Mouse (Mus musculus): Measurements from ENCODE around the gene Rab8b. TPM values are rescaled to one million over a fixed set of nuclear protein-coding genes. Genes with fewer than 3 reads are reported as not detected.
"Not testable (repeated sequence)": the region's sequence is repeated elsewhere in the genome, so short reads cannot be mapped to it uniquely, and the experiment has no call there.

The Rab8b gene
- polyA plus RNA-seq, 1 experiment from 2014 or later: 29.2 TPM

DNA sequence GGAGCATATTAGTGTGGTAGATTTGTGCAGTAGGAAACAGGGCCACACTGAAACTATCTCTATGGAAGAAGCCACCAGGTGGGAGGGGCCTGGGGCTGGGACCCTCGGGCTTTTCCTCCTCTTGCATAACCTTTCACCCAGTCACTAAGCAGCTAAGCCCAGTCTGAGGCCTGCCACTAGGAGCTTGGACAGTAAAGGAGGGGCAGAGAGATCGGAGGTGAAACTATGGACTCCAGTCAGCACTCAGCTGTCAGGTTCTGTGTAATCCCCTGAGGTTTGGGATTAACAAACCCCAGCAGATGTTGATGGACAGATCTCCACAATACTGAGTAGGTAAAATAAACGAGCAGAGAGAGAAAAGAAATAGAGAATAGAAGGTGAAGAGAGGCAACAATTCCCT, 33.1 kb downstream of the Rab8b start:
- Histone ChIP-seq H3K4me3 (replicated peaks) (no peak overlapping the region), H3K9me3 (replicated peaks) (no peaks in the 10 kb centered on the region), H3K4me1 (replicated peaks) (peaks cover 78% of the 10 kb centered on the region), H3K27me3 (no peaks in the 10 kb centered on the region), H3K36me3 (replicated peaks) (no peaks in the 10 kb centered on the region), H3K9ac (no peak overlapping the region), H3K27ac (replicated peaks) (peak overlapping the region; percentile 51), H3K4me2 (no peak overlapping the region)
- 39% methylated on average over 3 of the region's 3 CpGs for WGBS (ENCODE audit: insufficient replicate concordance)
- no peak for ATAC-seq (ENCODE audit: insufficient read depth)

- Histone ChIP-seq H3K9me3 (replicated peaks) (no peaks in the 10 kb centered on the region), H3K36me3 (replicated peaks) (0 out of 2 replicates have a peak, but pooled peaks cover 4% of the 10 kb centered on the region), H3K27me3 (no peaks in the 10 kb centered on the region), H3K4me1 (replicated peaks) (peaks cover 74% of the 10 kb centered on the region), H3K4me2 (no peak overlapping the region), H3K27ac (replicated peaks) (no peak overlapping the region), H3K9ac (no peak overlapping the region), H3K4me3 (replicated peaks) (no peak overlapping the region)
- 75% methylated on average over 2 of the region's 2 CpGs for WGBS (ENCODE audit: insufficient replicate concordance)
- no peak for ATAC-seq (ENCODE audit: insufficient read depth)
Measured at GRCm38 (mm10) chr9:66884609-66885008, 34.9 kb downstream of the Rab8b start.

GRCm38 (mm10) chr9:66883500-66883899, 36.0 kb downstream of the Rab8b start:
- 45% methylated on average over 5 of the region's 5 CpGs for WGBS (ENCODE audit: insufficient replicate concordance)
- Histone ChIP-seq H3K27ac (replicated peaks) (no peak overlapping the region), H3K9me3 (replicated peaks) (no peaks in the 10 kb centered on the region), H3K36me3 (replicated peaks) (0 out of 2 replicates have a peak, but pooled peaks cover 4% of the 10 kb centered on the region), H3K9ac (no peak overlapping the region), H3K4me3 (replicated peaks) (no peak overlapping the region), H3K4me2 (no peak overlapping the region), H3K27me3 (no peaks in the 10 kb centered on the region), H3K4me1 (replicated peaks) (peaks cover 67% of the 10 kb centered on the region)
- ATAC-seq (ENCODE audit: insufficient read depth): no peak

GRCm38 (mm10) chr9:66882406-66882821, 37.1 kb downstream of the Rab8b start:
- WGBS (ENCODE audit: insufficient replicate concordance): 43% methylated on average over 8 of the region's 8 CpGs
- Histone ChIP-seq H3K27ac (replicated peaks) (peak overlapping the region; percentile 34; the same call in 1 of the 2 replicates), H3K27me3 (no peaks in the 10 kb centered on the region), H3K9ac (no peak overlapping the region), H3K4me3 (replicated peaks) (no peak overlapping the region), H3K36me3 (replicated peaks) (0 out of 2 replicates have a peak, but pooled peaks cover 4% of the 10 kb centered on the region), H3K4me2 (peak overlapping the region; percentile 23), H3K4me1 (replicated peaks) (peaks cover 57% of the 10 kb centered on the region), H3K9me3 (replicated peaks) (no peaks in the 10 kb centered on the region)
- ATAC-seq (ENCODE audit: insufficient read depth): no peak; the same call in 1 of the 2 replicates

GRCm38 (mm10) chr9:66881858-66882257, 37.6 kb downstream of the Rab8b start:
- ATAC-seq (ENCODE audit: insufficient read depth): no peak
- Histone ChIP-seq H3K27ac (replicated peaks) (0 out of 2 replicates have a peak overlapping the region, but pooled peaks have one; percentile 24), H3K9ac (no peak overlapping the region), H3K4me1 (replicated peaks) (peaks cover 51% of the 10 kb centered on the region), H3K36me3 (replicated peaks) (0 out of 2 replicates have a peak, but pooled peaks cover 4% of the 10 kb centered on the region), H3K27me3 (no peaks in the 10 kb centered on the region), H3K4me2 (no peak overlapping the region; the same call in 1 of the 2 replicates), H3K4me3 (replicated peaks) (no peak overlapping the region), H3K9me3 (replicated peaks) (no peaks in the 10 kb centered on the region)
- WGBS (ENCODE audit: insufficient replicate concordance): 69% methylated on average over 3 of the region's 3 CpGs

DNA sequence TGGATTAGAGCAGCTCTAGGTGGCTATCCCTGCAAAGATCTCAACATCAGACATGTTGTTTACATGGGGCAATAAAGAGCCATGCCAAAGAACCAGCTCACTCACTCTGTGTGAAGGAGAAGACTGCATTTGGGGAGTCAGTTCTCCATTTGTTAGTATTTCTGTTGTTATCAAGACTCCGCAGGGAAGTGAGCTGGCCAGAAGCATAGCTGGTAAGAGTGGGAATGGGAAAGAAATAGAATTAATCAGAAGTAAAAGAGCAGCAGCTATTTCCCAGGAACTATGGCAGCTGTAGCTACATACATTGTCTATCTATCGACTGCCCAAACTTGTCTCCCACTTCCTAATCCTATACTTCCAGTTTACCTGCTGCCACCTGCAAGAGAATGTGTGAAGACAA, 38.7 kb downstream of the Rab8b start:
- Histone ChIP-seq H3K36me3 (replicated peaks) (0 out of 2 replicates have a peak, but pooled peaks cover 8% of the 10 kb centered on the region), H3K27me3 (no peaks in the 10 kb centered on the region), H3K9ac (no peak overlapping the region), H3K4me3 (replicated peaks) (no peak overlapping the region), H3K4me1 (replicated peaks) (peaks cover 42% of the 10 kb centered on the region), H3K4me2 (no peak overlapping the region), H3K27ac (replicated peaks) (no peak overlapping the region), H3K9me3 (replicated peaks) (no peaks in the 10 kb centered on the region)
- WGBS (ENCODE audit: insufficient replicate concordance): 84% methylated on average over 2 of the region's 2 CpGs
- no peak for ATAC-seq (ENCODE audit: insufficient read depth)

GRCm38 (mm10) chr9:66879486-66879885, 40.0 kb downstream of the Rab8b start:
- Histone ChIP-seq H3K4me3 (replicated peaks) (no peak overlapping the region), H3K27me3 (no peaks in the 10 kb centered on the region), H3K27ac (replicated peaks) (no peak overlapping the region), H3K36me3 (replicated peaks) (peaks cover 12% of the 10 kb centered on the region; the same call in 1 of the 2 replicates), H3K9me3 (replicated peaks) (no peaks in the 10 kb centered on the region), H3K4me1 (replicated peaks) (peaks cover 35% of the 10 kb centered on the region), H3K4me2 (no peak overlapping the region), H3K9ac (no peak overlapping the region)
- ATAC-seq (ENCODE audit: insufficient read depth): no peak
- WGBS (ENCODE audit: insufficient replicate concordance): 66% methylated on average over 6 of the region's 6 CpGs

GRCm38 (mm10) chr9:66878899-66879298, 40.6 kb downstream of the Rab8b start:
- Histone ChIP-seq H3K27me3 (no peaks in the 10 kb centered on the region), H3K4me2 (no peak overlapping the region), H3K36me3 (replicated peaks) (peaks cover 15% of the 10 kb centered on the region; the same call in 1 of the 2 replicates), H3K9me3 (replicated peaks) (no peaks in the 10 kb centered on the region), H3K4me3 (replicated peaks) (no peak overlapping the region), H3K4me1 (replicated peaks) (peaks cover 34% of the 10 kb centered on the region), H3K9ac (no peak overlapping the region), H3K27ac (replicated peaks) (no peak overlapping the region)
- 80% methylated on average over 3 of the region's 3 CpGs for WGBS (ENCODE audit: insufficient replicate concordance)
- ATAC-seq (ENCODE audit: insufficient read depth): no peak

DNA sequence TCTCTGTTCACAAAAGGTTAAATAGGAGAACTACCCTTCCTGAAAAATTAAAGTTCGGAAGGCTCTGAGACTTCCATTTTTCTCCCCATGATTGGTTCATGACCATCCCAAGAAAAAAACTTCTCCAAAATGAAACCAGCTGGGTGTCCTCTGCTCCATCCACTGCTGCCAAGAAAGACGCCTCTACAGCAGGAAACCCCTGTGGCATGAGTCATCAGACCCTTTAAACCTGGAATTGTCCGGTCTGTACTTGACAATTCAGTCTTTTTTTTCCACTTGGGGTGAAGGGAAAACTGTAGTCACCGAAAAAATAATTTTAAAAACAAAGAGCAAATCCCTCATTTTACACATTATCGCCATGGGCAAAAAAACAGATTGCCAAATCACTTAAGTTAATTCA, 42.9 kb downstream of the Rab8b start:
- 81% methylated on average over 5 of the region's 5 CpGs for WGBS (ENCODE audit: insufficient replicate concordance)
- H3K9me3 ChIP-seq (replicated peaks): no peaks in the 10 kb centered on the region
- no peak for ATAC-seq (ENCODE audit: insufficient read depth)
- H3K4me3 ChIP-seq (replicated peaks): no peak overlapping the region
- no peaks in the 10 kb centered on the region for H3K27me3 ChIP-seq
- H3K4me2 ChIP-seq: no peak overlapping the region
- H3K27ac ChIP-seq (replicated peaks): no peak overlapping the region
- H3K9ac ChIP-seq: no peak overlapping the region
- H3K4me1 ChIP-seq (replicated peaks): peaks cover 16% of the 10 kb centered on the region
- peaks cover 21% of the 10 kb centered on the region for H3K36me3 ChIP-seq (replicated peaks)

- H3K36me3 ChIP-seq (replicated peaks): peaks cover 17% of the 10 kb centered on the region
- H3K4me2 ChIP-seq: no peak overlapping the region
- H3K27ac ChIP-seq (replicated peaks): no peak overlapping the region
- H3K4me3 ChIP-seq (replicated peaks): no peak overlapping the region
- ATAC-seq (ENCODE audit: insufficient read depth): no peak
- H3K4me1 ChIP-seq (replicated peaks): peaks cover 6% of the 10 kb centered on the region
- no peak overlapping the region for H3K9ac ChIP-seq
- H3K27me3 ChIP-seq: no peaks in the 10 kb centered on the region
- H3K9me3 ChIP-seq (replicated peaks): no peaks in the 10 kb centered on the region
- 88% methylated on average over 5 of the region's 5 CpGs for WGBS (ENCODE audit: insufficient replicate concordance)
Measured at GRCm38 (mm10) chr9:66874297-66874696, 45.2 kb downstream of the Rab8b start.

DNA sequence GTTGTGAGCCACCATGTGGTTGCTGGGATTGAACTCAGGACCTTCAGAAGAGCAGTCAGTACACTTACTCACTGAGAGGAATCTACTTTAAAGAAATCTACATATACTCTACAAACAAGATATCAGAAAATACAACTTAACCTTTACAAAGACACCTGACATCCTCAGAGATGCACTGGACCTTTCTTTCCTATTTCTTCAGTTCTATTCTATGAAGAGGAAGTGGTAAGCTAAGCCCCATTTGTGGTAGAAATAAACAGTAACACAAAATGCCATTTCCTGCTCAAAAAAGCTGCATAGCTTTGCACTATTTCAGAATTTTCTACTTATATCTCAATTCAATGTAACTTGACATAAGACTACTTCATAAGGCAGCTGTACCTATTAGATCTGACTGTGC, 46.0 kb downstream of the Rab8b start:
- Histone ChIP-seq H3K36me3 (replicated peaks) (peaks cover 17% of the 10 kb centered on the region), H3K9ac (no peak overlapping the region), H3K9me3 (replicated peaks) (no peaks in the 10 kb centered on the region), H3K4me3 (replicated peaks) (no peak overlapping the region), H3K4me1 (replicated peaks) (peaks cover 6% of the 10 kb centered on the region), H3K27ac (replicated peaks) (no peak overlapping the region), H3K4me2 (no peak overlapping the region), H3K27me3 (no peaks in the 10 kb centered on the region)
- no peak for ATAC-seq (ENCODE audit: insufficient read depth)

- not testable (repeated sequence) for H3K9ac ChIP-seq; H3K4me2 ChIP-seq; H3K9me3 ChIP-seq (replicated peaks); ATAC-seq (ENCODE audit: insufficient read depth); H3K27me3 ChIP-seq; H3K4me1 ChIP-seq (replicated peaks); H3K4me3 ChIP-seq (replicated peaks); H3K27ac ChIP-seq (replicated peaks)
- WGBS (ENCODE audit: insufficient replicate concordance): 58% methylated on average over 2 of the region's 2 CpGs
- H3K36me3 ChIP-seq (replicated peaks): peaks cover 17% of the 10 kb centered on the region
Measured at GRCm38 (mm10) chr9:66873009-66873408, 46.5 kb downstream of the Rab8b start.
